Mouse (Mus musculus) neural tube, embryonic 11.5 days (tissue): ENCODE measurements around the gene Tmed2. TPM values are rescaled to one million over a fixed set of nuclear protein-coding genes. Genes with fewer than 3 reads are reported as not detected.
A peak's percentile ranks its signal among the peaks of the same experiment; 100 is the strongest.

Source experiments
- ATAC-seq: fragments of 200-750 bp; cut with Nextera tagmentation; 2 replicates; pipeline ENCODE4 v1.8.0; 2017; ENCODE audit warnings: moderate number of reproducible peaks, mild to moderate bottlenecking, moderate TSS enrichment, moderate library complexity; ENCODE audit not compliant: insufficient read depth, low FRiP score, low TSS enrichment
- DNase-seq: peaks from one replicate; pipeline ENCODE4 v3.0.0-alpha.2; 2015; ENCODE audit warnings: low spot score
- H3K27ac ChIP-seq: fragments of 300-500 bp; sonication (generic); 2 replicates; pipeline ENCODE4 v1.5.1; 2014; ENCODE audit warnings: low read depth, mild to moderate bottlenecking, low read length
- H3K27me3 ChIP-seq: fragments of 300-500 bp; sonication (generic); 2 replicates; pipeline ENCODE4 v1.6.1; 2014; ENCODE audit warnings: mild to moderate bottlenecking, low read length, mixed read lengths; ENCODE audit not compliant: control insufficient read depth, insufficient read depth
- H3K36me3 ChIP-seq: fragments of 300-500 bp; sonication (generic); 2 replicates; pipeline ENCODE4 v1.6.1; 2014; ENCODE audit warnings: mild to moderate bottlenecking, low read length, moderate library complexity, mixed read lengths; ENCODE audit not compliant: control insufficient read depth, insufficient read depth
- H3K4me1 ChIP-seq: fragments of 300-500 bp; sonication (generic); 2 replicates; pipeline ENCODE4 v1.6.1; 2014; ENCODE audit warnings: low read length, mixed read lengths; ENCODE audit not compliant: control insufficient read depth, insufficient read depth
- H3K4me2 ChIP-seq: fragments of 300-500 bp; sonication (generic); 2 replicates; pipeline ENCODE4 v1.6.1; 2014; ENCODE audit warnings: low read depth, mild to moderate bottlenecking, moderate library complexity
- H3K4me3 ChIP-seq: fragments of 300-500 bp; sonication (generic); 2 replicates; pipeline ENCODE4 v1.5.1; 2014; ENCODE audit warnings: low read depth, low read length
- H3K9ac ChIP-seq: fragments of 300-500 bp; sonication (generic); 2 replicates; pipeline ENCODE4 v1.6.1; 2014; ENCODE audit warnings: mild to moderate bottlenecking, low read length
- H3K9me3 ChIP-seq: fragments of 300-500 bp; sonication (generic); 2 replicates; pipeline ENCODE4 v1.6.1; 2016; ENCODE audit warnings: low read length; ENCODE audit not compliant: control insufficient read depth
- WGBS: fragments of 180-500 bp; shearing (Covaris S2); extraction: QIAGEN DNeasy Blood & Tissue Kit; methylation state at CpG from one replicate; pipeline ENCODE4 v1.1.7; 2014; 5-methylcytosine and 5-hydroxymethylcytosine counted together
- polyA plus RNA-seq: library from polyadenylated mRNA; unstranded; fragments of >200 nt; fragmentation: Nextera tagmentation; extraction: Ambion mirVana; gene quantifications from 2 replicates; pipeline ENCODE4 v1.2.1, GENCODE M21; 2014

Gene Tmed2
- 480 and 486 TPM in 2 replicates for polyA plus RNA-seq

GRCm38 (mm10) chr5:124540383-124540786 is at the start of gene Tmed2:
TSS of gene Tmed2 (plus strand) at chr5:124540695.
- H3K27me3 ChIP-seq = no peaks in the 10 kb centered on the region
- peak within 1 kb of the TSS; percentile 98 for H3K4me3 ChIP-seq
- H3K36me3 ChIP-seq = peaks cover 10% of the 10 kb centered on the region; the same call in 1 of the 2 replicates
- peak; percentile 97 for DNase-seq
- H3K9ac ChIP-seq = peak within 1 kb of the TSS; percentile 87
- peak within 1 kb of the TSS; percentile 56 for H3K27ac ChIP-seq
- H3K4me1 ChIP-seq = peaks cover 5% of the 10 kb centered on the region; the same call in 1 of the 2 replicates
- WGBS = under 1% methylated on average over 35 of the region's 35 CpGs
- H3K9me3 ChIP-seq = no peaks in the 10 kb centered on the region
- ATAC-seq = peak; percentile 95
- H3K4me2 ChIP-seq = peak within 1 kb of the TSS; percentile 70

DNA sequence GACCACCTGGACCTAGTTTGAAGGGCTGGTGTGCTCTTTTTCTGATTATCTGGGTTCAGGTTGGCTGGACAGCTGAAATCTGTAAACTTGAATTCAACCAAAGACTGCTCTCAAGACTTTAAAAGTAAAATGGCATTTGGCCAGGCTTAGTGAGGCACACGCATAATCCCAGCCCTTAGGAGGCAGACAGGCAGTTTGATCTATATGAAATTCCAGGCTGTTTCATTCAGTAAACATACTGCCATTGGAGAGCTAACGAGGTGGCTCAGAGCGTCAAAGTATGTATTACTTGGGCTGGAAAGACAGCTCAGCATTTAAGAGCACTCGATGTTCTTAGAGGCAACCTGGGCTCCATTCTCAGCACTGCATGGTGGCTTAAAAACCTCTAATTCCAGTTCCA is 48.8 kb upstream of the Tmed2 start:
- no peak for ATAC-seq
- Histone ChIP-seq H3K36me3 (peaks cover 3% of the 10 kb centered on the region), H3K9me3 (no peaks in the 10 kb centered on the region), H3K4me3 (no peak overlapping the region), H3K27ac (no peak overlapping the region), H3K9ac (no peak overlapping the region), H3K4me2 (no peak overlapping the region), H3K27me3 (no peaks in the 10 kb centered on the region), H3K4me1 (no peaks in the 10 kb centered on the region)
- DNase-seq = no peak
- 96% methylated on average over 4 of the region's 4 CpGs for WGBS

GRCm38 (mm10) chr5:124492618-124493017 is 47.9 kb upstream of the Tmed2 start:
- Histone ChIP-seq H3K36me3 (peaks cover 3% of the 10 kb centered on the region), H3K9ac (no peak overlapping the region), H3K27ac (no peak overlapping the region), H3K27me3 (no peaks in the 10 kb centered on the region), H3K4me2 (no peak overlapping the region), H3K4me3 (no peak overlapping the region), H3K4me1 (no peaks in the 10 kb centered on the region), H3K9me3 (no peaks in the 10 kb centered on the region)
- ATAC-seq (no peak), DNase-seq (no peak)
- WGBS = 89% methylated on average over 4 of the region's 4 CpGs

GRCm38 (mm10) chr5:124493455-124493854 is 47.0 kb upstream of the Tmed2 start:
- Histone ChIP-seq H3K4me2 (no peak overlapping the region), H3K9ac (no peak overlapping the region), H3K27ac (no peak overlapping the region), H3K27me3 (no peaks in the 10 kb centered on the region), H3K4me1 (no peaks in the 10 kb centered on the region), H3K9me3 (no peaks in the 10 kb centered on the region), H3K36me3 (peaks cover 3% of the 10 kb centered on the region), H3K4me3 (no peak overlapping the region)
- 87% methylated on average over 11 of the region's 11 CpGs for WGBS
- no peak for DNase-seq
- ATAC-seq = no peak

- no peaks in the 10 kb centered on the region for H3K27me3 ChIP-seq
- H3K9ac ChIP-seq = no peak overlapping the region
- DNase-seq = no peak
- 48% methylated on average over 7 of the region's 7 CpGs for WGBS
- ATAC-seq = no peak
- H3K27ac ChIP-seq = no peak overlapping the region
- H3K36me3 ChIP-seq = peaks cover 3% of the 10 kb centered on the region
- no peak overlapping the region for H3K4me3 ChIP-seq
- H3K4me1 ChIP-seq = peaks cover 3% of the 10 kb centered on the region; the same call in 1 of the 2 replicates
- H3K9me3 ChIP-seq = no peaks in the 10 kb centered on the region
- no peak overlapping the region for H3K4me2 ChIP-seq
Observed at GRCm38 (mm10) chr5:124495547-124495946, 44.9 kb upstream of the Tmed2 start.

DNA sequence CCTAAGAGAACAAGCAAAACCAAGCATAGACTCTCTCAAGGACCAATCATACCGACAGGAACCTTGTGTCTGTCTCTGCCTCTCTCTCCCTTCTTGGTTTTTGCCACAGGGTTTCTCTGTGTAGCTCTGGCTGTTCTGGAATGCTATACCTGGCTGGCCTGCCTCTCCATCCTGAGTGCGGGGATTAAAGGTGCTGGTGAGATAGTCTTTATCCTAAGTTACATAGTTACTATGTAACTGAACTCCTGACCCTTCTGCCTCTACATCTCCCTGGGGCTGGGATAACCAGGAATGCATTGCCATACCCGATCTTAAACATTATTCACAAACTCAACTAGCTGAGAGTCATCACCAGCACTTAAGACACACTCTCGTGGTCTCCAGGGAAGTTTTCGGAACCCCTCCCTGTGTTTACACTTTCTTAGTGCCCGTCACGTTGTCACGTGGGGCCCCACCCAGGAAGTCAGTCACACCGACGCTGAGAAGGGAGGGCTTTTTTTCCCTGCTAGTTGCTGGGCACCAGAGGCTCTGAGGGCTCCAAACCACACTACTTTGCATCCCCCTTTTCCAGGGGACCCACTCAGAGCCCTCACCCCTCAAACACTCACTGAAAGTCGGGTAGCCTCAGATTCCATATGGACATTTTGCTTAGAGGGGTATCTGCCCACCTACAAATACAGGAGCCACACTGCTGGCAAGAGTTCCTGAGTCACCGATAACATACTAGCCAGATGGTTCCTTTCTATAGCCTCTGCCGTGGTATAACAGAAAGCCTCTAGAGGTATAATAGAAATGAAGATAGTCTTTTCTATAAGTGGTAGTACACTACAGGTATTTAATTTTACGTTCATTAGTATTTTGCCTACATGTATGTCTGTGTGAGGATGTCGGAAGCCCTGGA is 43.6 kb upstream of the Tmed2 start:
- Histone ChIP-seq H3K4me3 (no peak overlapping the region), H3K9me3 (no peaks in the 10 kb centered on the region), H3K36me3 (no peaks in the 10 kb centered on the region; the same call in 1 of the 2 replicates), H3K4me1 (peaks cover 3% of the 10 kb centered on the region; the same call in 1 of the 2 replicates), H3K27me3 (no peaks in the 10 kb centered on the region), H3K9ac (no peak overlapping the region), H3K27ac (no peak overlapping the region), H3K4me2 (no peak overlapping the region)
- 74% methylated on average over 15 of the region's 15 CpGs for WGBS
- ATAC-seq = no peak
- DNase-seq = no peak

GRCm38 (mm10) chr5:124498221-124498876 is 42.1 kb upstream of the Tmed2 start:
- Histone ChIP-seq H3K9me3 (no peaks in the 10 kb centered on the region), H3K4me1 (peaks cover 3% of the 10 kb centered on the region; the same call in 1 of the 2 replicates), H3K9ac (no peak overlapping the region), H3K36me3 (no peaks in the 10 kb centered on the region; the same call in 1 of the 2 replicates), H3K27me3 (no peaks in the 10 kb centered on the region), H3K27ac (no peak overlapping the region), H3K4me3 (no peak overlapping the region), H3K4me2 (no peak overlapping the region)
- WGBS = 77% methylated on average over 9 of the region's 9 CpGs
- ATAC-seq (no peak), DNase-seq (no peak)

- 26% methylated on average over 5 of the region's 5 CpGs for WGBS
- Histone ChIP-seq H3K36me3 (no peaks in the 10 kb centered on the region), H3K4me1 (peaks cover 3% of the 10 kb centered on the region; the same call in 1 of the 2 replicates)
Observed at GRCm38 (mm10) chr5:124499001-124499400, 41.5 kb upstream of the Tmed2 start.

More at GRCm38 (mm10) chr5:124499001-124499400, 41.5 kb upstream of the Tmed2 start:
- no peak for DNase-seq
- no peak overlapping the region for H3K4me3 ChIP-seq
- H3K9ac ChIP-seq = no peak overlapping the region
- no peaks in the 10 kb centered on the region for H3K27me3 ChIP-seq
- H3K27ac ChIP-seq = no peak overlapping the region
- H3K9me3 ChIP-seq = no peaks in the 10 kb centered on the region
- no peak for ATAC-seq
- no peak overlapping the region for H3K4me2 ChIP-seq
